Mouse (Mus musculus) CH12.LX (cell line): Measurements from ENCODE around the gene Crnkl1. TPM values are rescaled to one million over a fixed set of nuclear protein-coding genes. Genes with fewer than 3 reads are reported as not detected.

ENCODE experiments used
- DNase-seq: peaks from one replicate; pipeline ENCODE4 v3.0.0-alpha.2; 2013; ENCODE audit errors: extremely low read depth
- H3K27ac ChIP-seq: 2 replicates; pipeline ENCODE4 v1.5.1; 2012; ENCODE audit warnings: low read depth, mild to moderate bottlenecking, control low read depth, moderate library complexity; ENCODE audit not compliant: insufficient read depth
- H3K27me3 ChIP-seq: replicated peaks from 2 replicates; pipeline ENCODE3; 2012; ENCODE audit warnings: inconsistent platforms
- H3K36me3 ChIP-seq, 2 experiments: replicated peaks in 1 of 2; 2 replicates each; pipeline versions ENCODE3 to v1.6.1; 2012; ENCODE audit warnings: inconsistent platforms in 1 of 2, low read length in 1 of 2, mild to moderate bottlenecking in 1 of 2, mixed read lengths in 1 of 2, moderate library complexity in 1 of 2; ENCODE audit not compliant: control insufficient read depth in 1 of 2, insufficient read depth in 1 of 2
- H3K4me1 ChIP-seq, 2 experiments: 2 replicates each; pipeline ENCODE4 v1.6.1; 2012; ENCODE audit warnings: inconsistent platforms in 1 of 2, moderate library complexity in 1 of 2; ENCODE audit not compliant: insufficient read depth in 2 of 2, control insufficient read depth in 1 of 2
- H3K4me2 ChIP-seq: 2 replicates; pipeline ENCODE4 v1.6.1; 2012; ENCODE audit warnings: low read depth, mild to moderate bottlenecking, control low read depth; ENCODE audit not compliant: poor library complexity, insufficient read depth, severe bottlenecking
- H3K4me3 ChIP-seq, 3 experiments: fragments of 150-350 bp in 1 of 3; sonication (generic) in 1 of 3; replicated peaks in 1 of 3; 2 replicates each; pipeline versions ENCODE3 to v1.5.1; 2011 to 2012; ENCODE audit warnings: low read depth in 2 of 3, low read length in 2 of 3, mild to moderate bottlenecking in 2 of 3, moderate library complexity in 2 of 3, control low read depth in 1 of 3, improper control_type of control experiment in 1 of 3, inconsistent platforms in 1 of 3, mixed read lengths in 1 of 3; ENCODE audit not compliant: poor library complexity in 1 of 3
- H3K79me2 ChIP-seq: replicated peaks from 2 replicates; pipeline ENCODE4 v1.6.1; 2012; ENCODE audit warnings: mild to moderate bottlenecking, moderate library complexity; ENCODE audit not compliant: control insufficient read depth, poor library complexity, insufficient read depth, severe bottlenecking; ENCODE audit errors: extremely low read depth
- H3K9ac ChIP-seq: 2 replicates; pipeline ENCODE4 v1.6.1; 2012; ENCODE audit warnings: low read depth, mild to moderate bottlenecking, control low read depth, moderate library complexity; ENCODE audit not compliant: insufficient read depth
- H3K9me3 ChIP-seq: replicated peaks from 2 replicates; pipeline ENCODE3; 2012; ENCODE audit warnings: low read length, inconsistent platforms, mixed read lengths
- CHD2 ChIP-seq: IDR thresholded peaks from 2 replicates; pipeline ENCODE4 v1.6.1; 2011; ENCODE audit warnings: low read length, improper control_type of control experiment
- EP300 ChIP-seq: IDR thresholded peaks from 2 replicates; pipeline ENCODE4 v1.6.1; 2011; ENCODE audit warnings: low read length, improper control_type of control experiment
- GABPA ChIP-seq: IDR thresholded peaks from 2 replicates; pipeline ENCODE4 v1.6.1; 2012; ENCODE audit warnings: low read depth, low read length, improper control_type of control experiment, inconsistent platforms; ENCODE audit not compliant: insufficient replicate concordance
- HCFC1 ChIP-seq: IDR thresholded peaks from 2 replicates; pipeline ENCODE4 v1.6.1; 2012; ENCODE audit warnings: low read depth, mild to moderate bottlenecking, inconsistent platforms, low read length, improper control_type of control experiment
- JUN ChIP-seq: IDR thresholded peaks from 2 replicates; pipeline ENCODE4 v1.6.1; 2011; ENCODE audit warnings: low read depth, mild to moderate bottlenecking, low read length, improper control_type of control experiment, moderate library complexity; ENCODE audit not compliant: insufficient read depth
- KAT2A ChIP-seq: IDR thresholded peaks from 2 replicates; pipeline ENCODE4 v1.6.1; 2012; ENCODE audit warnings: low read length, improper control_type of control experiment, inconsistent platforms; ENCODE audit not compliant: insufficient replicate concordance
- MAX ChIP-seq: IDR thresholded peaks from 2 replicates; pipeline ENCODE4 v1.6.1; 2011; ENCODE audit warnings: low read length, improper control_type of control experiment
- MAZ ChIP-seq: IDR thresholded peaks from 2 replicates; pipeline ENCODE4 v1.6.1; 2012; ENCODE audit warnings: low read depth, mild to moderate bottlenecking, inconsistent platforms, low read length, improper control_type of control experiment, moderate library complexity
- MEF2A ChIP-seq: IDR thresholded peaks from 2 replicates; pipeline ENCODE4 v1.6.1; 2014; ENCODE audit warnings: low read depth, mild to moderate bottlenecking, inconsistent platforms, low read length, improper control_type of control experiment, borderline replicate concordance
- NRF1 ChIP-seq: IDR thresholded peaks from 2 replicates; pipeline ENCODE4 v1.6.1; 2014; ENCODE audit warnings: low read depth, mild to moderate bottlenecking, inconsistent platforms, low read length, improper control_type of control experiment, moderate library complexity
- PAX5 ChIP-seq: IDR thresholded peaks from 2 replicates; pipeline ENCODE4 v1.6.1; 2012; ENCODE audit warnings: low read length, inconsistent platforms, mixed read lengths
- SMC3 ChIP-seq: IDR thresholded peaks from 2 replicates; pipeline ENCODE4 v1.6.1; 2011; ENCODE audit warnings: low read depth, low read length, improper control_type of control experiment
- ZKSCAN1 ChIP-seq: IDR thresholded peaks from 2 replicates; pipeline ENCODE4 v1.6.1; 2012; ENCODE audit warnings: low read depth, inconsistent platforms, low read length, improper control_type of control experiment, borderline replicate concordance
- dilution Hi-C: fragments of 300-500 bp; cut with MboI; formaldehyde crosslinking; loops from 2 replicates; pipeline ENCODE4 v1.14.3; 2020; ENCODE audit warnings: low sequenced_read_pairs; ENCODE audit not compliant: extremely low pct_unique_long_range_greater_than_20kb, extremely low pct_ligation_motif_present
- in situ Hi-C: fragments of 300-500 bp; cut with MboI; formaldehyde crosslinking; loops from 3 replicates; pipeline ENCODE4 v1.14.3; 2019; ENCODE audit warnings: low sequenced_read_pairs, low pct_ligation_motif_present, low pct_unique_long_range_greater_than_20kb, mixed read lengths
- polyA plus RNA-seq: library from polyadenylated mRNA; unstranded; fragments of >175 nt; gene quantifications from 2 replicates; pipeline ENCODE4 v1.2.1, GENCODE M21; 2012; ENCODE audit warnings: low read depth; ENCODE audit not compliant: insufficient read length
- total RNA-seq, 2 experiments: library from RNA; depleted of rRNA; stranded (reverse); fragments of 300-350 nt in 1 of 2; fragments of >200 nt in 1 of 2; gene quantifications; 2 replicates each; pipeline ENCODE4 v1.2.3; 2012 to 2014

Gene Crnkl1
- total and polyA plus RNA-seq, 3 experiments, result 18.8 to 31.6 (median 30.4) TPM

DNA sequence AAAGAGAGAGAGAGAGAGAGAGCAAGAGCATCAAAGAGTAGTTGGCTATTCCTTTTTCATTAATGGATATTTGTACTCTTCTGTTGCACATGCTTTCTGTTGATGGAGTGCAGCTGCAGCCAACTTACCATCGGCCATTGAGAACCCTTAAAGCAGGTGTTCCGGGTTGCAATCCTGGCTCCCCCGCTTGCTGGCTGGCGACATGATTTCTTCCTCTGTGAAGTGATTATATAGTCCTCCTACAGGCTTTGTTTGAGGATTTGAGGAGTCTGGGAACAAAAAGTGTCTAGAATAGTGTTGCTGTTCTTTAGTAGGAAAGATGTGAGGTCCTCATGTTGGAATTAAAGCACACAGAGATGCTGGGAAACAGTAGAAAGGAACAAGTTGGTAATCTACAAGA, 63.5 kb downstream of the Crnkl1 start:
- TF ChIP-seq KAT2A, result no peak
- no peak for TF ChIP-seq MEF2A
- no peak for TF ChIP-seq SMC3
- TF ChIP-seq ZKSCAN1, result no peak
- no peak for TF ChIP-seq GABPA
- no peak for TF ChIP-seq HCFC1
- no peak for TF ChIP-seq MAX
- TF ChIP-seq MAZ, result no peak
- no peak for TF ChIP-seq CHD2
- TF ChIP-seq NRF1, result no peak
- no peak for TF ChIP-seq JUN
- no peak for TF ChIP-seq EP300
- no peak for TF ChIP-seq PAX5
- TF ChIP-seq, all 38 proteins: peak for 0
- DNase-seq, result no peak
- Histone ChIP-seq H3K4me3 (no peak overlapping the region), H3K4me1 (peaks cover 0 to 7% of the 10 kb centered on the region in 2 experiments; a peak in 2 of 4 replicates), H3K27me3 (no peaks in the 10 kb centered on the region), H3K9me3 (peaks cover 6% of the 10 kb centered on the region), H3K9ac (no peak overlapping the region), H3K4me2 (no peak overlapping the region), H3K79me2 (no peaks in the 10 kb centered on the region), H3K36me3 (no peaks in the 10 kb centered on the region), H3K27ac (no peak overlapping the region)
- dilution Hi-C loops, result no loop called here
- in situ Hi-C loops, result no loop called here

Other genes with a start within 250 kb of the Crnkl1 start
- gene Naa20, start 32.9 kb downstream of the Crnkl1 start, total RNA-seq (2012; rRNA removed), result 79.8 and 102 TPM in 2 replicates
- 264 and 327 TPM in 2 replicates for gene Naa20, start 32.9 kb downstream of the Crnkl1 start, total RNA-seq (2014; rRNA removed)
- 121 and 136 TPM in 2 replicates for gene Naa20, start 32.9 kb downstream of the Crnkl1 start, polyA plus RNA-seq
- gene Cfap61, start 230 bp downstream of the Crnkl1 start, total RNA-seq (2012; rRNA removed), result not detected in 2 replicates
- 0.41 TPM in 1 of 2 replicates, not detected in the other for gene Cfap61, start 230 bp downstream of the Crnkl1 start, total RNA-seq (2014; rRNA removed)
- gene Cfap61, start 230 bp downstream of the Crnkl1 start, polyA plus RNA-seq, result 0.34 and 0.70 TPM in 2 replicates